Comparison of ENCODE assay signal across 9 mouse cellular contexts in genomic region chr5:104374308-104374660, GRCm38 (mm10). TPM values are rescaled to one million over a fixed set of nuclear protein-coding genes. Genes with fewer than 3 reads are reported as not detected.
DNase-seq lines count a peak whose midpoint lies in the region; ATAC-seq and TF ChIP-seq lines count a peak whose summit lies in the region.
"Had no signal": no experiment of that assay in that cellular context is flagged by ENCODE, and none has a peak within 500 bp of the region (broad histone marks: within the 10 kb centered on the region; RNA-seq: fewer than 3 reads in every experiment).

No protein-coding gene starts in this region.

- 63% methylated on average over 6 of the region's 6 CpGs for WGBS in liver, embryonic 12.5 days (ENCODE audit: insufficient replicate concordance)
- 23% methylated on average over 6 of the region's 6 CpGs for WGBS in lung, embryonic 16.5 days
- 76% methylated on average over 6 of the region's 6 CpGs for WGBS in midbrain, embryonic 15.5 days

- no peaks in the 10 kb centered on the region for H3K36me3 ChIP-seq in liver, embryonic 12.5 days
- no peaks in the 10 kb centered on the region for H3K36me3 ChIP-seq in lung, embryonic 16.5 days (ENCODE audit: control insufficient read depth, insufficient read depth, low read length)
- no peaks in the 10 kb centered on the region for H3K36me3 ChIP-seq in midbrain, embryonic 15.5 days (replicated peaks)

- peak; percentile 31 for DNase-seq in liver
- DNase-seq in kidney, adult 8-10 months, result peak; percentile 56 to 65
- no peak for DNase-seq in neural tube, embryonic 10.5 days (ENCODE audit: extremely low spot score, low spot score)
- no peak for DNase-seq in thymus, postnatal 4 days

- no peaks in the 10 kb centered on the region for H3K9me3 ChIP-seq in liver, embryonic 12.5 days (replicated peaks)
- H3K9me3 ChIP-seq in lung, embryonic 16.5 days (ENCODE audit: control insufficient read depth, low read length), result no peaks in the 10 kb centered on the region
- no peaks in the 10 kb centered on the region for H3K9me3 ChIP-seq in midbrain, embryonic 15.5 days

- ATAC-seq in liver, embryonic 12.5 days, result no peak
- peak; percentile 89 for ATAC-seq in lung, embryonic 16.5 days (ENCODE audit: low read depth)
- no peak for ATAC-seq in midbrain, embryonic 15.5 days (replicated peaks)

- H3K4me1 ChIP-seq in liver, embryonic 12.5 days, result no peaks in the 10 kb centered on the region
- peaks cover 5% of the 10 kb centered on the region; the same call in 1 of the 2 replicates for H3K4me1 ChIP-seq in embryonic fibroblast, embryonic 13.5 days (ENCODE audit: control insufficient read depth, insufficient read depth, low read length)
- peaks cover 14% of the 10 kb centered on the region for H3K4me1 ChIP-seq in lung, embryonic 16.5 days (replicated peaks; ENCODE audit: control insufficient read depth, insufficient read depth, low read length)
- H3K4me1 ChIP-seq in midbrain, embryonic 15.5 days, result no peaks in the 10 kb centered on the region

- H3K27me3 ChIP-seq in liver, embryonic 12.5 days (replicated peaks), result no peaks in the 10 kb centered on the region
- H3K27me3 ChIP-seq in lung, embryonic 16.5 days (ENCODE audit: control insufficient read depth, insufficient read depth, low read depth, low read length), result no peaks in the 10 kb centered on the region
- H3K27me3 ChIP-seq in midbrain, embryonic 15.5 days (replicated peaks), result no peaks in the 10 kb centered on the region

- H3K9ac ChIP-seq in liver, embryonic 12.5 days, result no peak overlapping the region
- no peak overlapping the region for H3K9ac ChIP-seq in lung, embryonic 16.5 days (ENCODE audit: low read length)
- no peak overlapping the region for H3K9ac ChIP-seq in midbrain, embryonic 15.5 days

- no peak for TF ChIP-seq CTCF in embryonic fibroblast, embryonic 13.5 days (IDR thresholded peaks at IDR 0.05; ENCODE audit: borderline replicate concordance, insufficient read depth, low read length)

- H3K4me3 ChIP-seq in liver, embryonic 12.5 days, result no peak overlapping the region
- H3K4me3 ChIP-seq in embryonic fibroblast, embryonic 13.5 days (ENCODE audit: insufficient read depth, low read length), result no peak overlapping the region
- H3K4me3 ChIP-seq in lung, embryonic 16.5 days (ENCODE audit: low read length), result no peak overlapping the region
- no peak overlapping the region for H3K4me3 ChIP-seq in midbrain, embryonic 15.5 days
- H3K4me3 ChIP-seq: erythroblast, embryonic 14.5 days had no signal

- no peak overlapping the region for H3K4me2 ChIP-seq in liver, embryonic 12.5 days
- H3K4me2 ChIP-seq in lung, embryonic 16.5 days (ENCODE audit: low read depth, low read length), result no peak overlapping the region
- no peak overlapping the region for H3K4me2 ChIP-seq in midbrain, embryonic 15.5 days

- H3K27ac ChIP-seq in liver, embryonic 12.5 days, result no peak overlapping the region
- H3K27ac ChIP-seq in embryonic fibroblast, embryonic 13.5 days (ENCODE audit: insufficient read depth, low read length), result peak overlapping the region; percentile 60
- H3K27ac ChIP-seq in lung, embryonic 16.5 days (ENCODE audit: low read length), result peak overlapping the region; percentile 57; the same call in 1 of the 2 replicates
- no peak overlapping the region for H3K27ac ChIP-seq in midbrain, embryonic 15.5 days

- no peak for TF ChIP-seq POLR2A in embryonic fibroblast, embryonic 13.5 days (IDR thresholded peaks at IDR 0.05; ENCODE audit: low read depth, low read length)

RNA-seq across cellular contexts. Expression of gene Mepe, which starts 49.2 kb away (rescaled TPM):
- not detected in 2 replicates for polyA plus RNA-seq in liver, embryonic 12.5 days (2016; fragmentation: Nextera tagmentation; extraction: Ambion mirVana)
- not detected in 2 replicates for polyA plus RNA-seq in embryonic fibroblast, embryonic 13.5 days (2011; ENCODE audit: insufficient read length, low read depth, missing spikeins)
- polyA plus RNA-seq in lung, embryonic 16.5 days (2015; fragmentation: Nextera tagmentation; extraction: Ambion mirVana), result not detected in 2 replicates
- polyA plus RNA-seq in midbrain, embryonic 15.5 days (2015; fragmentation: Nextera tagmentation; extraction: Ambion mirVana), result not detected in 2 replicates
- polyA plus RNA-seq: erythroblast, embryonic 14.5 days had no signal

Comparison
In these comparisons a context has a peak if more than half of its experiments do, and no peak if none do; other contexts are left out.
1. DNase-seq: peak in liver (single experiment) and kidney, adult 8-10 months (2 of 2); none in neural tube, embryonic 10.5 days (single experiment) and thymus, postnatal 4 days (single experiment).
2. H3K27ac ChIP-seq: peak in embryonic fibroblast, embryonic 13.5 days (single experiment) and lung, embryonic 16.5 days (single experiment); none in liver, embryonic 12.5 days (single experiment) and midbrain, embryonic 15.5 days (single experiment).